Mouse (Mus musculus) thymus, postnatal 0 days (tissue): Measurements from ENCODE around the gene Olfr1176. TPM values are rescaled to one million over a fixed set of nuclear protein-coding genes. Genes with fewer than 3 reads are reported as not detected.
A peak's percentile ranks its signal among the peaks of the same experiment; 100 is the strongest.

ENCODE experiments used
- DNase-seq: peaks from one replicate; pipeline ENCODE4 v3.0.0-alpha.2; 2015; ENCODE audit warnings: low spot score
- polyA plus RNA-seq: library from polyadenylated mRNA; unstranded; fragments of >200 nt; fragmentation: Nextera tagmentation; extraction: Ambion mirVana; gene quantifications from 2 replicates; pipeline ENCODE4 v1.2.1, GENCODE M21; 2015

The Olfr1176 gene
- not detected in 2 replicates for polyA plus RNA-seq

GRCm38 (mm10) chr2:88336421-88336820, at the start of gene Olfr1176:
Gene Olfr1176, plus strand, starts transcription at chr2:88336721.
- no peak for DNase-seq

- DNase-seq: no peak
Measured at GRCm38 (mm10) chr2:88315035-88315434, 21.5 kb upstream of the Olfr1176 start, which contains the start of gene Olfr1174-ps. Gene Olfr1174-ps, minus strand, starts transcription at chr2:88315135.

- DNase-seq: no peak
Measured at GRCm38 (mm10) chr2:88327115-88327514, 9.4 kb upstream of the Olfr1176 start, which contains the start of gene Olfr1175-ps. Gene Olfr1175-ps, minus strand, starts transcription at chr2:88327215.

- DNase-seq: no peak
Measured at GRCm38 (mm10) chr2:88346392-88346791, 9.9 kb downstream of the Olfr1176 start, which contains the start of gene Olfr1177-ps. Gene Olfr1177-ps, minus strand, starts transcription at chr2:88346492.

- peak; percentile 5 for DNase-seq
Measured at GRCm38 (mm10) chr2:88356304-88356703, 19.8 kb downstream of the Olfr1176 start.

- no peak for DNase-seq
Measured at GRCm38 (mm10) chr2:88386762-88387161, 50.2 kb downstream of the Olfr1176 start, which contains the start of gene Olfr1178. Gene Olfr1178, plus strand, starts transcription at chr2:88387062.

Other genes starting within 250 kb of the Olfr1176 start
- gene Olfr1164, start 242.8 kb upstream of the Olfr1176 start, polyA plus RNA-seq: not detected in 2 replicates
- gene Olfr1166, start 208.4 kb upstream of the Olfr1176 start, polyA plus RNA-seq: not detected in 2 replicates
- gene Olfr1167, start 181.5 kb upstream of the Olfr1176 start, polyA plus RNA-seq: 0.12 TPM in 1 of 2 replicates, not detected in the other
- gene Olfr1168, start 154.8 kb upstream of the Olfr1176 start, polyA plus RNA-seq: not detected in 2 replicates
- gene Olfr1170, start 108.4 kb upstream of the Olfr1176 start, polyA plus RNA-seq: not detected in 2 replicates
- gene Olfr1173, start 56.8 kb upstream of the Olfr1176 start, polyA plus RNA-seq: 0.03 TPM in 1 of 2 replicates, not detected in the other
- gene Olfr1174-ps, start 21.6 kb upstream of the Olfr1176 start, polyA plus RNA-seq: not detected in 2 replicates
- gene Olfr1175-ps, start 9.5 kb upstream of the Olfr1176 start, polyA plus RNA-seq: not detected in 2 replicates
- not detected in 2 replicates for gene Olfr1177-ps, start 9.8 kb downstream of the Olfr1176 start, polyA plus RNA-seq
- gene Olfr1178, start 50.3 kb downstream of the Olfr1176 start, polyA plus RNA-seq: not detected in 2 replicates
- not detected in 2 replicates for gene Olfr1179, start 69.7 kb downstream of the Olfr1176 start, polyA plus RNA-seq
- not detected in 2 replicates for gene Olfr1180, start 82.4 kb downstream of the Olfr1176 start, polyA plus RNA-seq
- not detected in 2 replicates for gene Olfr1181, start 89.5 kb downstream of the Olfr1176 start, polyA plus RNA-seq
- not detected in 2 replicates for gene Gm13757, start 112.4 kb downstream of the Olfr1176 start, polyA plus RNA-seq
- not detected in 2 replicates for gene Olfr1183, start 118.1 kb downstream of the Olfr1176 start, polyA plus RNA-seq
- not detected in 2 replicates for gene Olfr1184, start 146.9 kb downstream of the Olfr1176 start, polyA plus RNA-seq
- not detected in 2 replicates for gene Olfr1185-ps1, start 156.6 kb downstream of the Olfr1176 start, polyA plus RNA-seq
- not detected in 2 replicates for gene Olfr1186, start 181.8 kb downstream of the Olfr1176 start, polyA plus RNA-seq
- not detected in 2 replicates for gene Olfr1188, start 220.2 kb downstream of the Olfr1176 start, polyA plus RNA-seq
- gene Olfr1189, start 249.7 kb downstream of the Olfr1176 start, polyA plus RNA-seq: not detected in 2 replicates